Mouse (Mus musculus): ENCODE data around the gene Mageb18. TPM values are rescaled to one million over a fixed set of nuclear protein-coding genes. Genes with fewer than 3 reads are reported as not detected.
"Not testable (repeated sequence)": the region's sequence is repeated elsewhere in the genome, so short reads cannot be mapped to it uniquely, and the experiment has no call there.

The Mageb18 gene
- not detected for total RNA-seq (2021)
- long read RNA-seq, experiment 1: 0 reads
- long read RNA-seq, experiment 2: 0 reads

- intact Hi-C loops (cut with DNase I): no loop called here
- DNase-seq: no peak
These were observed at the start of gene Mageb18 for GRCm38 (mm10) chrX:92599472-92599871. Mageb18 (minus strand) TSS chrX:92599572.

- intact Hi-C loops (cut with DNase I): no loop called here
- DNase-seq: no peak
These were observed 13.4 kb upstream of the Mageb18 start for GRCm38 (mm10) chrX:92612788-92613187.

GRCm38 (mm10) chrX:92610466-92610865 is 11.1 kb upstream of the Mageb18 start:
- intact Hi-C loops (cut with DNase I): no loop called here

DNA sequence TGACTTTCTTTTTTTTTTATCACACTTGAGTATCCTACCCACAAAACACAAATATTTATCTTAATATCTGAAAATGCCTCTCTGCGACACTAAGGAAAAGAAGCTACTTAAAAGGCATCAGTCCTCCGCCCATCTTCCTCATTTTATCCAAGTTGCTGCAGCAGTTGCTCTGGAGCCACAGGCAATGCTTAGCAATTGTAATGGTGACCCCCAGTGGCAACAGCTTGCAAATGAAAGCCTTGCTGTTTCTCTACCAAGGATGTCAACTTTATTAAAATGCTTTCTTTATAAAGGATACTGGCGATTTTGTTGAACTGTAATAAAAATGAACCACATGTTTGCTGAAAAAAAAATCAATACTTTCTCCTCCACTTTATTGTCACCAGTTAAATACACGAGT is 2.0 kb downstream of the Mageb18 start:
- no peak for DNase-seq
- intact Hi-C loops (cut with DNase I): no loop called here

More at GRCm38 (mm10) chrX:92610466-92610865, 11.1 kb upstream of the Mageb18 start:
- no peak for DNase-seq

GRCm38 (mm10) chrX:92527826-92528225 is 71.5 kb downstream of the Mageb18 start:
- no peak for DNase-seq
- intact Hi-C loops (cut with DNase I): no loop called here

DNA sequence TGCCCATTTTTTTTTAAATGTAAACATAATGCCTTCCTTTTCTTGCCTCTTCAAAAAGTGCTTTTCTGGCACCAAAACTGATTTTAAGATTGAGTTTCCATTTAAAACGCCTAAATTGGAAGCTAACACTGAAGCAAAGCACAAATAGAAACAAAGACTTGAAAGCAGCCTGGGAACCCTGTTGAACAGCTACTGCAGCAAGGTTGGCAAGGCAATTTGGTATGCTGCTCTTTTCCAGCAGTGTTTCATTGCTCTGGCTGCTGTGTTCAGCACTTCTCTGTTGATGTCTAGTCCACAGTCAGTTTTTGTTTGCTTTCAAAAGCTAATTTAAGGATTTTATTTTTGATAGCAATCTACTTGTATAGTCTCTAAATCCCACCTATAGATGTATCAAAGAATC is 101.1 kb downstream of the Mageb18 start:
- DNase-seq: no peak
- intact Hi-C loops (cut with DNase I): no loop called here

DNA sequence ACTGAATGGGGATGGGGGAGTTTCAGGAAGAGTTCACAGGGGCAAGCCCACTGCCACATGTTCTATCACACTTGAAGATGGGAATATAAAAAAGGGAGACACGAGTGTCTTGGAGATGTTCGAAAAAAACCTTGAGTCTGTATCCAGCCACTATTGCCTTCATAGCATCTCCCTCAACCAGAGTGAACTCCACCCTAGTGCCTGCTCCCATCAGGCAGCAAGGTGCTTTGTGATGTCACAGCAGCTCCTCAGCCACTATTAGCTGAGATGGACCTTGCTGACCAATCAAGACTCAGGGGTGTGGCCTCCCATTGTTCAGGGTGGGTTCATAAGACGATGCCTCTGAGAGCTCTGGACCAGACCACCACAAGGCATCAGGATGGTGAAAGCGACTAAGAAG is 109.7 kb downstream of the Mageb18 start, which contains the start of gene Gm5941:
Gene Gm5941 (plus strand): TSS at position 301 of the 400 bp plus-strand sequence.
- intact Hi-C loops (cut with DNase I): not testable (repeated sequence)

DNA sequence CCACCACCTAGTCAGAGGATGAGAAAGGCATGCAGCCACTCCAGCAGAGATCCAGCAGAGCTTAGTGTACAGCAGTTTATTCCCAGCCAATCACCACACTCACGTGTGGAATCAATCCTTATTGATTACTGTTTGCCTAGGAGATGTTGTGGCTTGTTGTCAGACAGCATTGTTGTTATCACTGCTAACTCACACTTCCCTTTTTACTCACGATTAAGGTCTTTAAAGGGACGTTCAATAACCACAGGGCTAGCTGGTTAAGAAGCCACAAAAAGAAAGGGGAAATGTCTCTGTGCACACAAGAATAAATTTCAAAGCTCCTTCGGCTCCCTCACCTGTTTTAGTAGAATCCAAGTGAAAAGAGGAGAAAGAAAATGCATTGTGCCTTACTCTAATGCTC is 134.6 kb downstream of the Mageb18 start:
- intact Hi-C loops (cut with DNase I): no loop called here

More for the DNA sequence above, 109.7 kb downstream of the Mageb18 start, which contains the start of gene Gm5941:
- not testable (repeated sequence) for DNase-seq

GRCm38 (mm10) chrX:92460496-92460895 is 138.9 kb downstream of the Mageb18 start:
- no peak for DNase-seq
- intact Hi-C loops (cut with DNase I): no loop called here

More for the DNA sequence above, 134.6 kb downstream of the Mageb18 start:
- DNase-seq: no peak

DNA sequence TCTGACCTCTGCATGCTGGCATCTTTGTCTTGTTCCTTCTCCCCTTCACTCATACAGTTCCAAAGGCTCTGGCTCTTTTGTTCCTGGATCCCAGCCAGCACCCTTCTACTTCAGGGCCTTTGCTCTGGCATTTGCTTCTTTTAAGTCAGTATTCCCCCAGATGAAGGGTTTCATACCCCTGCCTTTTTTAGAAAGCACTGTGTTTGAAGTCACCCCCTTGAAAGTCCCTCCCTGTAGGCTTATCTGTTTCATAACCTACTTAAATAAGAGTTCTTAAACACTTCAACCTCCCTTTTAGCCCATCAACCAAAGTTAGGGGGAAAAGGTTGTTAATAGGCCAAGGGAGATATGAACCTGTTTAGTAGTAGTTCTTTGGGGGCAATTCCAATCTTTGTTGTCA is 212.0 kb downstream of the Mageb18 start:
- no peak for DNase-seq
- intact Hi-C loops (cut with DNase I): no loop called here

- intact Hi-C loops (cut with DNase I): no loop called here
- peak; percentile 5 to 10 for DNase-seq
These were observed 256.4 kb downstream of the Mageb18 start for GRCm38 (mm10) chrX:92342924-92343323.

GRCm38 (mm10) chrX:92340906-92341305 is 258.5 kb downstream of the Mageb18 start:
- intact Hi-C loops (cut with DNase I): no loop called here
- no peak for DNase-seq

DNA sequence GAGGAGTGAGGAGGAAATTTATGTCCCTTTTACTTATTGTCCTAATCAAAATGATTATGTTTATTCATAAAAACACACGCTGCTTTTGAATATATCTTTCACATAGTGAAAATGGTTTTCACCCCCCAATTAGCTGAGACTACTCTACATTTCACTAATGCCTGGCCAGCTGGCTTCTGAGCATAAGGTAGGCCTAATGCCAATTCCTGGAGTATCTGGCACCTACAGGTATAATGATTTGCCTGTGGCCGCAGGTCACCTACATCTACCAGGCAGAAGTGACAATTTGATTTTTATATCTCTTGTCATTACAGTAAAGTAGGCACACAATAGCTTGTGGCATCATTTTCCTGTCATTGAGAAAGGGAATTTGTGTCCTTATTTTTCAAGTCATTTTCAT is 259.8 kb downstream of the Mageb18 start:
- DNase-seq: no peak
- intact Hi-C loops (cut with DNase I): no loop called here

DNA sequence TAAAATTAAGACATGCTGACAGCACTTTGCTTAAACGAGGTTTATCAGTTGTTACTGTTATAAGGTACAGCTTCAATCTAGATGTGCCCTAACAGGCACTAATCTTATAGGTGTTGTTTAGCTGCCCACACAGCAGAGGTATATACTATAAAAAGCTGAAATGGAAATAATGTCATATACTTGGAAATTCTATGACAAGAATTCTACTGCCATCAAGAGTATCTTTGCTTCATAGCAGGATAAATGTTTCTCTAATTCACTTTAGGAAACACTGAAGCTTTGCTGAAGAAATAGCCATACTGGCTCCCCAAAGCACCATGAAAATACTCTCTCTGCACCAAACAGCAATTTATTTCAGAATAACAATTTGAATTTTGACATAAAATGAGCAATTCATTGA is 265.9 kb downstream of the Mageb18 start:
- DNase-seq: no peak
- intact Hi-C loops (cut with DNase I): no loop called here

- intact Hi-C loops (cut with DNase I): no loop called here
- DNase-seq: no peak
These were observed 275.8 kb downstream of the Mageb18 start for GRCm38 (mm10) chrX:92323599-92323998.

DNA sequence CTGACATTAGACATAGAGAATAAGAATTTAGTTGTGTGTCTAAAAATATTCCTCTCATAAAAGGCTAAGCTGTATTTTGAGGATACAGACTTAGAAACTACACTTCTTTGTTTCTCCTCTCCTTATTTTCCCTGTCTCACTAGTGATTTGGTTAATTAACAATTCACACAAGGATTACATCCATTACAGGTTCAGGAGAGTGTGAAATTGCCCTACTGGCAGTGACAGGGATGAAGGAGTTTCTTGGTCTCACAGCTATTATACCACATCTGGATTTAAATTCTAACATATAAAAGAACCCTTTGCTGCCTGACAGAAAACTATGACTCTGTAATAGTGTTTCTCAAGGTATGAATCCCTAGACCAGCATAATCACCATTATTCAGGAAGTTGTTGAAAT is 318.8 kb downstream of the Mageb18 start:
- intact Hi-C loops (cut with DNase I): no loop called here
- DNase-seq: no peak

Other genes with a start within 250 kb of the Mageb18 start
- not detected for gene Gm5941, start 109.6 kb downstream of the Mageb18 start, total RNA-seq (2021)